Mouse (Mus musculus) forebrain, embryonic 11.5 days (tissue): ENCODE data around the gene Ak8. TPM values are rescaled to one million over a fixed set of nuclear protein-coding genes. Genes with fewer than 3 reads are reported as not detected.
A peak's percentile ranks its signal among the peaks of the same experiment; 100 is the strongest.

Experiments used
- ATAC-seq: fragments of 200-750 bp; cut with Nextera tagmentation; replicated peaks from 2 replicates; pipeline ENCODE4 v1.8.0; 2017; ENCODE audit warnings: moderate TSS enrichment; ENCODE audit not compliant: low FRiP score
- DNase-seq: peaks from one replicate; pipeline ENCODE4 v3.0.0-alpha.2; 2017; ENCODE audit warnings: low spot score
- H3K27ac ChIP-seq: fragments of 300-500 bp; sonication (generic); 2 replicates; pipeline ENCODE4 v1.5.1; 2014; ENCODE audit warnings: low read depth, low read length
- H3K27me3 ChIP-seq: fragments of 300-500 bp; sonication (generic); 2 replicates; pipeline ENCODE4 v1.6.1; 2014; ENCODE audit warnings: mild to moderate bottlenecking, low read length, mixed read lengths; ENCODE audit not compliant: control insufficient read depth, insufficient read depth
- H3K36me3 ChIP-seq: fragments of 300-500 bp; sonication (generic); 2 replicates; pipeline ENCODE4 v1.6.1; 2014; ENCODE audit warnings: mild to moderate bottlenecking, low read length, moderate library complexity, mixed read lengths; ENCODE audit not compliant: control insufficient read depth, insufficient read depth
- H3K4me1 ChIP-seq: fragments of 300-500 bp; sonication (generic); replicated peaks from 2 replicates; pipeline ENCODE4 v1.6.1; 2014; ENCODE audit warnings: low read length, mixed read lengths; ENCODE audit not compliant: control insufficient read depth, insufficient read depth
- H3K4me2 ChIP-seq: fragments of 300-500 bp; sonication (generic); 2 replicates; pipeline ENCODE4 v1.6.1; 2014; ENCODE audit warnings: low read depth, mild to moderate bottlenecking, low read length, moderate library complexity, mixed read lengths; ENCODE audit not compliant: severe bottlenecking
- H3K4me3 ChIP-seq: fragments of 300-500 bp; sonication (generic); 2 replicates; pipeline ENCODE4 v1.5.1; 2014; ENCODE audit warnings: low read depth, low read length
- H3K9ac ChIP-seq: fragments of 300-500 bp; sonication (generic); 2 replicates; pipeline ENCODE4 v1.6.1; 2014; ENCODE audit warnings: low read length
- H3K9me3 ChIP-seq: fragments of 300-500 bp; sonication (generic); 2 replicates; pipeline ENCODE4 v1.6.1; 2016; ENCODE audit warnings: low read length, mixed read lengths; ENCODE audit not compliant: control insufficient read depth
- WGBS: fragments of 180-500 bp; shearing (Covaris S2); extraction: QIAGEN DNeasy Blood & Tissue Kit; methylation state at CpG from one replicate; pipeline ENCODE4 v1.1.7; 2014; 5-methylcytosine and 5-hydroxymethylcytosine counted together
- polyA plus RNA-seq: library from polyadenylated mRNA; unstranded; fragments of >200 nt; fragmentation: Nextera tagmentation; extraction: Ambion mirVana; gene quantifications from 2 replicates; pipeline ENCODE4 v1.2.1, GENCODE M21; 2014

The Ak8 gene
- polyA plus RNA-seq, 1 experiment from 2014 or later = 0.48 TPM

- WGBS = 81% methylated on average over 15 of the region's 15 CpGs
- Histone ChIP-seq H3K36me3 (no peaks in the 10 kb centered on the region), H3K9ac (no peak overlapping the region), H3K27ac (no peak overlapping the region), H3K4me2 (no peak overlapping the region), H3K9me3 (no peaks in the 10 kb centered on the region), H3K4me3 (no peak overlapping the region), H3K4me1 (peaks cover 8% of the 10 kb centered on the region; the same call in 1 of the 2 replicates), H3K27me3 (peaks cover 12% of the 10 kb centered on the region)
- no peak for DNase-seq
- ATAC-seq = no peak
These were observed 46.8 kb downstream of the Ak8 start for GRCm38 (mm10) chr2:28746682-28747332.

GRCm38 (mm10) chr2:28747705-28748104 lies 47.7 kb downstream of the Ak8 start:
- ATAC-seq = no peak
- no peaks in the 10 kb centered on the region for H3K36me3 ChIP-seq
- no peak overlapping the region for H3K27ac ChIP-seq
- 82% methylated on average over 2 of the region's 2 CpGs for WGBS
- H3K4me3 ChIP-seq = no peak overlapping the region
- no peaks in the 10 kb centered on the region for H3K9me3 ChIP-seq
- DNase-seq = no peak
- H3K9ac ChIP-seq = no peak overlapping the region
- H3K4me1 ChIP-seq = peaks cover 11% of the 10 kb centered on the region; the same call in 1 of the 2 replicates
- H3K27me3 ChIP-seq = peaks cover 19% of the 10 kb centered on the region
- H3K4me2 ChIP-seq = no peak overlapping the region

GRCm38 (mm10) chr2:28751186-28751585 lies 51.2 kb downstream of the Ak8 start:
- under 1% methylated on average over 17 of the region's 17 CpGs for WGBS
- Histone ChIP-seq H3K36me3 (no peaks in the 10 kb centered on the region), H3K4me2 (peak overlapping the region; percentile 61), H3K9me3 (no peaks in the 10 kb centered on the region), H3K4me3 (peak overlapping the region; percentile 33), H3K27me3 (peaks cover 47% of the 10 kb centered on the region), H3K9ac (peak overlapping the region; percentile 39), H3K27ac (no peak overlapping the region), H3K4me1 (peaks cover 11% of the 10 kb centered on the region; the same call in 1 of the 2 replicates)
- DNase-seq (peak; percentile 65), ATAC-seq (no peak)

- Histone ChIP-seq H3K4me3 (peak overlapping the region; percentile 33), H3K9ac (peak overlapping the region; percentile 39), H3K36me3 (no peaks in the 10 kb centered on the region), H3K4me2 (peak overlapping the region; percentile 61), H3K9me3 (no peaks in the 10 kb centered on the region), H3K27me3 (peaks cover 49% of the 10 kb centered on the region), H3K4me1 (peaks cover 11% of the 10 kb centered on the region; the same call in 1 of the 2 replicates), H3K27ac (no peak overlapping the region)
- DNase-seq (no peak), ATAC-seq (0 out of 2 replicates have a peak, but pooled peaks have one; percentile 36)
- WGBS = 9% methylated on average over 17 of the region's 17 CpGs
These were observed 51.7 kb downstream of the Ak8 start for GRCm38 (mm10) chr2:28751658-28752057.

- H3K9me3 ChIP-seq = no peaks in the 10 kb centered on the region
- no peak overlapping the region for H3K27ac ChIP-seq
- ATAC-seq = no peak
- no peak overlapping the region for H3K9ac ChIP-seq
- peaks cover 52% of the 10 kb centered on the region for H3K27me3 ChIP-seq
- 47% methylated on average over 8 of the region's 8 CpGs for WGBS
- DNase-seq = no peak
- H3K4me2 ChIP-seq = no peak overlapping the region
- H3K36me3 ChIP-seq = no peaks in the 10 kb centered on the region
- H3K4me1 ChIP-seq = peaks cover 11% of the 10 kb centered on the region; the same call in 1 of the 2 replicates
- no peak overlapping the region for H3K4me3 ChIP-seq
These were observed 52.4 kb downstream of the Ak8 start for GRCm38 (mm10) chr2:28752388-28752787.

- Histone ChIP-seq H3K4me1 (peaks cover 11% of the 10 kb centered on the region; the same call in 1 of the 2 replicates), H3K9me3 (no peaks in the 10 kb centered on the region), H3K4me2 (no peak overlapping the region), H3K27me3 (peaks cover 47% of the 10 kb centered on the region), H3K9ac (no peak overlapping the region), H3K27ac (no peak overlapping the region), H3K36me3 (no peaks in the 10 kb centered on the region), H3K4me3 (no peak overlapping the region)
- DNase-seq = peak; percentile 90
- WGBS = 3% methylated on average over 7 of the region's 7 CpGs
- no peak for ATAC-seq
These were observed 55.5 kb downstream of the Ak8 start for GRCm38 (mm10) chr2:28755451-28755850.

GRCm38 (mm10) chr2:28756201-28756600 lies 56.2 kb downstream of the Ak8 start:
- no peak overlapping the region for H3K4me3 ChIP-seq
- 46% methylated on average over 4 of the region's 4 CpGs for WGBS
- H3K9me3 ChIP-seq = no peaks in the 10 kb centered on the region
- H3K27me3 ChIP-seq = peaks cover 44% of the 10 kb centered on the region
- H3K27ac ChIP-seq = no peak overlapping the region
- no peak overlapping the region for H3K4me2 ChIP-seq
- peak; percentile 84 for DNase-seq
- no peaks in the 10 kb centered on the region for H3K36me3 ChIP-seq
- ATAC-seq = no peak
- no peak overlapping the region for H3K9ac ChIP-seq
- H3K4me1 ChIP-seq = peaks cover 4% of the 10 kb centered on the region; the same call in 1 of the 2 replicates

GRCm38 (mm10) chr2:28759441-28759840 lies 59.5 kb downstream of the Ak8 start:
- ATAC-seq = no peak
- no peaks in the 10 kb centered on the region for H3K36me3 ChIP-seq
- H3K9ac ChIP-seq = no peak overlapping the region
- peaks cover 21% of the 10 kb centered on the region for H3K27me3 ChIP-seq
- 17% methylated on average over 4 of the region's 4 CpGs for WGBS
- DNase-seq = no peak
- H3K9me3 ChIP-seq = no peaks in the 10 kb centered on the region
- H3K4me1 ChIP-seq = no peaks in the 10 kb centered on the region
- H3K4me2 ChIP-seq = no peak overlapping the region
- H3K4me3 ChIP-seq = no peak overlapping the region
- no peak overlapping the region for H3K27ac ChIP-seq

GRCm38 (mm10) chr2:28766590-28766989 lies 66.6 kb downstream of the Ak8 start:
- 81% methylated on average over 4 of the region's 4 CpGs for WGBS
- no peak for ATAC-seq
- H3K4me2 ChIP-seq = no peak overlapping the region
- no peaks in the 10 kb centered on the region for H3K4me1 ChIP-seq
- H3K36me3 ChIP-seq = no peaks in the 10 kb centered on the region
- no peak overlapping the region for H3K4me3 ChIP-seq
- no peak overlapping the region for H3K9ac ChIP-seq
- no peak for DNase-seq
- peaks cover 8% of the 10 kb centered on the region for H3K27me3 ChIP-seq
- no peaks in the 10 kb centered on the region for H3K9me3 ChIP-seq
- H3K27ac ChIP-seq = no peak overlapping the region
